Comparison of ENCODE assay signal across 1 mouse cellular context in the genomic region with DNA sequence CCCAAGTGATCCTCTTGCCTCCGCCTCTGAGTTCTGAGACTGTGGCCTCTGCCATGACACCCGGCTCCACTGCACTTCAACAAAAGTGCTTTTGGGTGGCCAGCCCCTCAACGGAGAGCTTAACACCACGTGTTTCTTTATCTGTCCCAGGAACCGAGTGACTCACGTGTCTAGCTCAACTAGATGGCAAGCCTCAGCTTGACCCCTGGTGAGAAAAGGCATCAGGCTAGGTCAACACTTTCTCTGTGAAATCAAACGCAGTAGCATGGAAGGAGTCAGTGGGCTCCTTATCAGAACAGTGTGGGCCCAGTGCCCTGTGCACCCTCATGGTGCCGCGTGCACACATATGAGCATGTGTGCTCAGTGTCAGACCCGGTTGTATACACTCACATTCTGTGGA.
TF ChIP-seq lines count a peak whose summit lies in the region.

No protein-coding gene starts in this region.

TF ChIP-seq in MEL, 35 proteins besides CTCF, POLR2A, EP300 and RAD21:
- TF ChIP-seq MAX (IDR thresholded peaks at IDR 0.05; ENCODE audit: low read length) (peak; percentile 65; the same call in 1 of the 2 replicates), NRF1 (IDR thresholded peaks at IDR 0.05; ENCODE audit: insufficient read depth, low read depth, low read length, poor library complexity, severe bottlenecking) (no peak), USF1 (IDR thresholded peaks at IDR 0.05; ENCODE audit: low read depth, low read length) (0 out of 2 replicates have a peak, but pooled peaks have one; percentile 17)
